Mouse (Mus musculus) cortical plate, adult 2 months (tissue): ENCODE data around the gene Cenpt.

Experiments used
- CTCF ChIP-seq: fragments of 200-500 bp; IDR thresholded peaks from 2 replicates; pipeline ENCODE4 v1.5.1; 2011; ENCODE audit warnings: mild to moderate bottlenecking, control low read depth, low read length; ENCODE audit not compliant: insufficient read depth; ENCODE audit errors: extremely low read depth
- POLR2A ChIP-seq: fragments of 200-500 bp; IDR thresholded peaks from 2 replicates; pipeline ENCODE4 v1.6.1; 2011; ENCODE audit warnings: mild to moderate bottlenecking, low read length, control low read depth; ENCODE audit not compliant: insufficient read depth; ENCODE audit errors: extremely low read depth

GRCm38 (mm10) chr8:105846678-105847077 is 6.4 kb downstream of the Cenpt start:
- TF ChIP-seq CTCF (no peak), POLR2A (no peak)
